Mouse (Mus musculus) C2C12 (cell line): ENCODE measurements around the gene Robo1.

Experiments
- CTCF ChIP-seq: IDR thresholded peaks from one replicate; pipeline ENCODE4 v1.5.1; 2011; ENCODE audit not compliant: control insufficient read depth, insufficient read depth, insufficient read length
- FOSL1 ChIP-seq: IDR thresholded peaks from one replicate; pipeline ENCODE4 v1.8.0; 2011; ENCODE audit warnings: mild to moderate bottlenecking, low read length; ENCODE audit not compliant: poor library complexity, insufficient read depth, severe bottlenecking
- MAX ChIP-seq: IDR thresholded peaks from one replicate; pipeline ENCODE4 v1.6.1; 2011; ENCODE audit warnings: mild to moderate bottlenecking, control low read depth
- MYOD1 ChIP-seq: IDR thresholded peaks from one replicate; pipeline ENCODE4 v1.6.1; 2011; ENCODE audit warnings: low read depth; ENCODE audit not compliant: control insufficient read depth, insufficient read length
- MYOG ChIP-seq: IDR thresholded peaks from one replicate; pipeline ENCODE4 v1.6.1; 2011; ENCODE audit not compliant: control insufficient read depth, insufficient read length; ENCODE audit errors: extremely low read depth
- USF1 ChIP-seq: IDR thresholded peaks from one replicate; pipeline ENCODE4 v1.6.1; 2011; ENCODE audit warnings: low read depth, mild to moderate bottlenecking, control low read depth, moderate library complexity

DNA sequence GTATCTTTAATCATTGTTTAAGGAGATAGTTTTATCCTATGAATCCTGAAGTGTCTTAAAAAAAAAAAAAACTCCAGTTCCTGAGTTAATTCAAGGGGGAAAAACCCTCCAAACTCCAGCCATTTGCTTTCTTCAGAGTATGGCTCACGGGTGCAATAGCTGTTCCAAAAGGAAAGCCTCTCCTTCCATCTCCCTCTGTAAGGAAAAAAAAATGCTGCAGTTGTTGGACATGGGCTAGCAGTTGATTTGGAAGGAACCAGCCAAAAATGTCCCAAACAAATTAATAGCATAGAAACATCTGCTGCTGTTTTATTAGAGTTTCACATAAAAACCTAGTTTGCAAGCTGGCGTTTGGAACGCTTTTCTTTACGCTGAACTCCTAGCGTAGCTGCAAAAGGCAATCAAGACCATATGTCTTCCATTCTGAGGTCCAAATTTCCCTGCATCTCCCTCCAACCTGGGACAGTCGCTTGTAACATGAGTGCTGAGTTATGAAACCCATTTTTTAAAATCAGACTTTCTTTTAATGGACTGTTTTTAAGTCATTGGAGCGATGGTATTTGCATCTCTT is 553.7 kb downstream of the Robo1 start:
- TF ChIP-seq CTCF (no peak), MAX (no peak), USF1 (no peak), MYOD1 (no peak), FOSL1 (no peak), MYOG (no peak)
